Mouse (Mus musculus): ENCODE data around the gene Dnajb12.

- no peak for TF ChIP-seq CTCF (IDR thresholded peaks at IDR 0.05; ENCODE audit: low read depth, low read length)
- no peak for TF ChIP-seq POLR2AphosphoS5 (IDR thresholded peaks at IDR 0.05; ENCODE audit: insufficient replicate concordance, low read depth, low read length)
- TF ChIP-seq GATA2 (IDR thresholded peaks at IDR 0.05; ENCODE audit: borderline replicate concordance, low read depth, low read length), result no peak
- no peak for TF ChIP-seq GATA1 (IDR thresholded peaks at IDR 0.05; ENCODE audit: borderline replicate concordance, low read length)
- no peak for TF ChIP-seq TAL1 (conservative IDR thresholded peaks at IDR 0.05; ENCODE audit: low read depth, low read length)
Observed at GRCm38 (mm10) chr10:59924305-59924704, 44.9 kb downstream of the Dnajb12 start.
